Mouse (Mus musculus): ENCODE measurements around the gene Six2. TPM values are rescaled to one million over a fixed set of nuclear protein-coding genes. Genes with fewer than 3 reads are reported as not detected.

The Six2 gene
- total RNA-seq, 2 experiments from 2014 or later = 0.17 to 0.30 TPM

GRCm38 (mm10) chr17:85664202-85664601 lies 23.9 kb downstream of the Six2 start:
- no peak for DNase-seq (ENCODE audit: low spot score in 2 of 2)

GRCm38 (mm10) chr17:85661521-85661920 lies 26.6 kb downstream of the Six2 start:
- no peak for DNase-seq (ENCODE audit: low spot score in 2 of 2)

- DNase-seq (ENCODE audit: low spot score in 2 of 2) = no peak
Measured at GRCm38 (mm10) chr17:85660016-85660415, 28.1 kb downstream of the Six2 start.

- peak in 1 of 2 experiments; percentile 18 for DNase-seq (ENCODE audit: low spot score in 2 of 2)
Measured at GRCm38 (mm10) chr17:85645718-85646665, 42.1 kb downstream of the Six2 start.

- no peak for DNase-seq (ENCODE audit: low spot score in 2 of 2)
Measured at GRCm38 (mm10) chr17:85645312-85645711, 42.8 kb downstream of the Six2 start.

GRCm38 (mm10) chr17:85637876-85638275 lies 50.2 kb downstream of the Six2 start:
- DNase-seq (ENCODE audit: low spot score in 2 of 2) = no peak

Other genes starting within 250 kb of the Six2 start
- gene Six3, start 74.7 kb downstream of the Six2 start, total RNA-seq (2021) = under 1 TPM; 0.28 to 0.30 TPM